Mouse (Mus musculus) brain, embryonic 14.5 days (tissue): ENCODE measurements around the gene Mettl24.

Source experiments
- CTCF ChIP-seq: fragments of 200-500 bp; IDR thresholded peaks from 2 replicates; pipeline ENCODE4 v1.5.1; 2012; ENCODE audit warnings: inconsistent platforms, mild to moderate bottlenecking, moderate library complexity, borderline replicate concordance; ENCODE audit not compliant: insufficient read depth, insufficient read length; ENCODE audit errors: extremely low read depth
- POLR2A ChIP-seq: fragments of 200-500 bp; IDR thresholded peaks from 2 replicates; pipeline ENCODE4 v1.6.1; 2012; ENCODE audit warnings: mild to moderate bottlenecking, inconsistent platforms, borderline replicate concordance; ENCODE audit not compliant: poor library complexity, insufficient read depth, insufficient read length, severe bottlenecking; ENCODE audit errors: extremely low read depth

DNA sequence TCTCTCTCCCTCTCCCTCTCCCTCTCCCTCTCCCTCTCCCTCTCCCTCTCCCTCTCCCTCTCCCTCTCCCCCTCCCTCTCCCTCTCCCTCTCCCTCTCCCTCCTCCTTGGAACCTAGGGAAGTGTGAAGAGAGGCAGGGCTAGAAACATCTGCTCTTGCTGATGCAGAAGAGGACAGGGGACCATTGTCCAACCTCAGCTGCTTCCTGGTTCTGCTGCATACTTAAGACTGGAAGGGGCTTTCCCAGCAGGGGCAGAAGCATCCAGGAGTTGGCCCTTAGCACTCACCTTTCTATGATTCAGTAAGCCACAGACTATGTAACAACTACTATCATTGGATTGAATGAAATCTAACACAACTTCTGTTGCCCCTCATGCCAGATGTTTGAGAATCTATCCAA, 14.4 kb upstream of the Mettl24 start:
- TF ChIP-seq CTCF: no peak
- TF ChIP-seq POLR2A: no peak
